Mouse (Mus musculus): ENCODE results near the gene Ascl5. TPM values are rescaled to one million over a fixed set of nuclear protein-coding genes. Genes with fewer than 3 reads are reported as not detected.

The Ascl5 gene
- total RNA-seq (2021) = not detected

DNA sequence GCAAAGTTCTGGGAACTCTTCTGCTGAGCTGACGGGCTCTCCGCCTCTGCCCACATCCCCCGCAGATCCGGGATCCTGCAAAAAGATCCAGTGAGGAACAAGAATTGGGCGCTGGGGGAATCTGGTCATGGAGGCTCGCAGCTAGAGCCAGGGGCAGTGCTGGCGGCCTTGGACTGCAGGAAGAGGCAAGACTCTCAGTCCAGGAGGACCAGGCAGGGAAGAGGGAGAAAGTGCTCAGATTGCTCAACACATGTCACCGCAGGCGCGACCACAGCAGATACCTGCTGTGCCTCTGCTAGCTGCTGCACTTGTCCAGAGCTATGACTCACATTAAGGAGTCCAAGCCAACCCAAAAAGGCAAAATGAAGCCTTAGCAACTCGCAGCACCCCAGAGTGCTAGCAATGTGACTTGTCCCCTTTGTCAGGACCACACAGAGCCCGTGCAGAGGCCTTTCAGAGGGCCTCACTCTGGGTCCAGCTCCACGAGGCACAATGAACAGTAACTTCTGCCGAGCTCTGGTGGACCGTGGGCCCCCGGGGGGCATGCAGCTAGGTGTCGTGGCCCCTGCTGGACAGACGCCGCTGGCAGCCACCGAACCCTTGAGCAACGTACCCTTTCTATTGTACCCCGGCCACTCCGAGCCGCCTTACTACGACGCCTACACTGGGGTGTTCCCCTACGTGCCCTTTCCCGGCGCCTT is at the start of gene Ascl5:
TSS of gene Ascl5 (plus strand) at position 493 of the 701 bp plus-strand sequence.
- peak in 1 of 2 experiments; percentile 4 for DNase-seq
- intact Hi-C loops (cut with DNase I) = loop anchor here (10.0 kb wide), 1 partner anchor 474 kb away; no protein-coding TSS in a partner anchor

DNA sequence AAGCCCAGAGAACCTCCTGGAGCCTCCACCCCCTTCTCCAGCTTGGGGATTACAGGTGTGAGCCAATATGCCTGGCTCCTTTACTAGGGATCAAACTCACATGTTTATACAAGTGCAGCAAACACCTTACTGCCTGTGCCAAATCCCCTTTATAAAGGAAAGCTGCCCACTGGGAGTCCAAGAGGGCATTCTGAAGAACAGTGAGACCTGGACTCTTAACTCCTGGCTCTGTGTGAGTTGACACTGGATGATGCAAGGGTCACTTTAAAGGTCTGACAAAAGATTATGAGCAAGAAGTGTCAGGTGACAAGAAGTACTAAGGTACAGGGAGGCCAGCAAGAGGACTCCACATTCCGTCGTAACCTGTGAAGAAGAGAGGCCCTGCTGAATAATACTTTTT is 49.2 kb upstream of the Ascl5 start:
- DNase-seq = no peak
- intact Hi-C loops (cut with DNase I) = no loop called here

DNA sequence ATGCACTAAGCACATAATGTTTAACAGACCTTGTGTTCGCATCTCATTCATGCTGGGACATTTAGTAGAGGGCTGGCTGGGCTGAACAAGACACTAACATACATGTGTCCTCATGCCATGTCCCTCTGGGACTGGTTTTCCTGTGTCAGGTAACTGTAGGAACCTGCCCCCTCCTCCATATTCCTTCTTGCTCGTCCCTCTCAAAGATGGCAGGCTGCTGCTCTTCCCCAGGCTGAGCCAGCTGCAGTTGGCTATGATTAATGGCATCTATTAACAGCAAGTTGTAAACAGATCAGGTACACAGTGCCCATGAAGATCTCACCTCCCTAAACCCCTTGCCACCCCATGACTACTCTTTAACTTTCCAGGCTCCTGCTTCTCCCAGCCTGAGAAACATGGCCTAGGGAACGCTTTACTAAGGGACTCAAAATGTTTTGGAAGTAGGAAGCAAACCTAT is 44.3 kb upstream of the Ascl5 start, which contains the start of gene Igfn1:
TSS of gene Igfn1 (minus strand) at position 51 of the 457 bp plus-strand sequence.
- intact Hi-C loops (cut with DNase I) = no loop called here
- DNase-seq = no peak

DNA sequence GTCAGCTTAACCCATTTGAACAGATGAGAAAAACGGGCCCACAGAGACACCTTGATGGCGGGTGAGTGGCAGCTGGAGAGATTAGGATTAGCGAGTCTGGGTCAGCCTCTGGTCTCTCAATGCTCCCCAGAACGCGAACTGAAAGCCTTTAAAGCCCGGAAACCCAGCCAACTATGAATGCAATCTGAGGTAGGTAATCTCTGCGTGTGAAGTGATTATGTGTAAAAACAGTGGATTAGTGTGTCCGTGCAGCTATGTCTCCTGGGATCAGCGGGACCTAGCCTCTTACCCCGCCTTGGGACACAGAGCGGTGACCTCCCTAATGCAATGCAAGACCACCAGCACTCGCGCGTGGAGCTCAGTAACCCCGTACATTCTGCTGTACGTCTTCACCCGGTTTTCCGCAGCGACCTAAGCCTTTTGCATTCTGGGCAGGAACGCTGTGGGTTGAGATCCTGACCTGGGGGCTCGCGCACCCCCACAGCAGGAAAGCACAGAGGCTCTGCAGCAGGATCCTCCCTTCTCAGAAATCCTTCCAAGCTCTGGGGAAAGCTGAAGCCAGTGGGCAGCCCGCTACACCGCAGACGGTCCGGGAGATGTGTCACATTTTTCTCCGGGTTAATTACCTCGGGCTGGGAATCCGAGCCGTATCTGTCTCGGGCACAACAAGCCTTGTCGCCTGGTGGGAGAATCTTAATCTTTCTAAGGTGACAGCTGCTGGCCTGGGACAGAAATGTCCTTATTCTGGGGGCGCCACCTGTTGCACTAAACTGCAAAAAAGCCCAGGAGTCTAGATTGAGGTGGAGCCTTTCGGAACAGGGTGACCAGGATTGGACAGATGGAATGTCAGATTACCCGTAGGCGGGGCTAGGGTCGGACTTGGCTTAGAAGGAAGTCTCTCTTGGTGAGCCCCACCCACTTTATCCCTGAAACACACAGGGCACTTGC is 43.1 kb upstream of the Ascl5 start, which contains the start of gene Tmem9:
TSS of gene Tmem9 (plus strand) at position 940 of the 948 bp plus-strand sequence.
- intact Hi-C loops (cut with DNase I) = no loop called here
- DNase-seq = peak; percentile 67 to 77

DNA sequence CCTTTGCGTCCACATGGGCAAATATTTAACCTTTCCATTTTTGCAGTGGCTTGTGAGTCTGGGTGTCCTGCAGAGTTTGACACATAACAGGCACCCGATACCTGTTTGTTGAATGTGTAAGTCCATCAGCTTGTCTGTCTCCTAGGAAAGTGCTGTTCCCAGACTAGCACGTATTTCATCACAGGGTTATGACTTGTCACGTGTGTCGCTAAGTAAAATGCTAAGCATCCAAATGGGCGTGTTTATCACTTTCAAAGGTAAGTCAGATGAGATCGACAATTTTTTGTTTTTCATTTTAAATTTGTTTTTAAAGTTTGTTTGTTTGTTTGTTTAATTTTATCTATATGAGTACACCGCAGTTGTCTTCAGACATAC is 42.5 kb upstream of the Ascl5 start:
- DNase-seq = no peak
- intact Hi-C loops (cut with DNase I) = no loop called here

DNA sequence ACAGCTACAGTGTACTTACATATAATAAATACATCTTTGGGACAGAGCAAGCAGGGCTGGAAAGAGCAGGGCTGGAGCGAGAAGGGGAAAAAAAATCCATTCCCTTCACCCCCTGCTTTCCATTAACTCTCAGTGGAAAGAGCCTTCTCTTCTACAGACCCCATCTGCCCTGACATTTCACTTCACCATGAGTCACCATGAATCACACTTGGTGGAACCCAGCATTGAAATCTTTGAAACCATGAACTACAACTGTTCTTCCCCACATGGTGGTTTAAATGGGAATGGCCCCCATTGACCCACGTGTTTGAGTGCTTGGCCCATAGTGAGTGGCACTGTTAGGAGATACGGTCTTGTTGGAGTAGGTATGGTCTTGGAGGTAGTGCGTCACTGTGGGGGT is 40.4 kb upstream of the Ascl5 start:
- intact Hi-C loops (cut with DNase I) = no loop called here
- no peak for DNase-seq

DNA sequence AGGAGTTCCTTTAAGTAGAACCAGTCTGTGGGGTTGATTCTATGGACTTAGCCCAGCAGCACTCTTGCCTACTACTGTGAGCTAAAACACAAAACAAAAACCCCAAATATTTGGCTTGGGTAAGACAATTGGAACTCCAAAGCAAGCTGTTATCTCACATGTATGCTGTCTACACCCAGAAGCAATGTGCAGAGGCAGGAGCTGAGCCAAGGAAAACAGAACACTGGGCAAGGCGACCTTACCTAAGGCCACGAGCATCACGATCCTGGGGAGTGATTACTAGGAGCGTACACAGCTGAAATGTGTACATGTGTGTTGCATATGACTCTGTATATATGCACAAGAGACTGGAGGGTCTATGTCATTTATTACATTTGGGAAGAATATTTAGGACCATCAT is 37.1 kb upstream of the Ascl5 start:
- no peak for DNase-seq
- intact Hi-C loops (cut with DNase I) = no loop called here

DNA sequence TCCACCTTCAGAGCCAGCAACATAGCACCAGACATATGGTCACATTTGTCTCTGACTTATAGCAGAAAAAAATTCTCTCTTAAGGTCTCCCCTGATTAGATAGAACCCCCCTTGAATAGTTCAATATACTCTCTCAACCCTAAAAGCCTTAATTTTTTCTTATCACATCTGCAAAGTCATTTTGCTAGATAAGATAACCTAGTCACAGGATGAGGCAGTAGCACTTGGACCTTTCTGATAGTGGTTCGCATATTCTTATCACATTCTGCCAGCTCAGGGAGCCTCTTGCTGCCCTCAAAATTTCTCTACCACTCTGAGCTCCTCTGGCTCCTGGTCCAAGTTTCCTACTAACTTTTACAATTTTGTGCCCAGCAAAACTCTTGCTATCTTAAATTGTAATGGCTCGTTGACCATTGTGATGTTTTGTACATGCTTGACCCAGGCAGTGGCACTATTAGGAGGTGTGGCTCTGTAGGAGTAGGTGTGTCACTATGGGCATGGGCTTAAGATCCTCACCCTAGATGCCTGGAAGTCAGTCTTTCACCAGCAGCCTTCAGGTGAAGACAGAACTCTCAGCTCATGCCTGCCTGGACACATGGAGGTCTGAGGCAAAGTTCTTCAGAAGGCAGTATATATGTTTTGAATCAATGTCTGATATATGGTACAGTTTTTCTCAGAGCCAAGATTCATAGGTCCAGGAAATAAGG is 35.7 kb upstream of the Ascl5 start:
- no peak for DNase-seq
- intact Hi-C loops (cut with DNase I) = no loop called here

DNA sequence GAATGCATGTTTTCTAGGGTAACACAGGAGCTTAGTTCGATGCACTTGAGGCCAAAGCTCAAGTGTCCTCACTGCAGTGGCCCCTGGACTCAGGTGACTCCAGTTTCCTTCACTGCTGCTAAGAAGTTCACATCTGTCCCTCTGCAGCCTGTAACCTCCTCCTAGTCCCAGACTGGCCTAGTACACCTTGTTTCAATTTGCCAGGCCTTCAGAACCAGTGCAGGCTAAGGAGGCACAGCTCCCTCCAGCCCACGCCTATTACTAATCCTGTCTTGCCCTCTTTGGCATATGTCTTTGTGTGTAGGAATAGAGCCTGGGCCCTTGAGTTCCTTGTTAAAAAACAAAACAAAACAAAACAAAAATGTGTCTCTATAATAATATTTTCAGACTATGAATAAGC is 33.3 kb upstream of the Ascl5 start:
- intact Hi-C loops (cut with DNase I) = no loop called here
- DNase-seq = no peak

DNA sequence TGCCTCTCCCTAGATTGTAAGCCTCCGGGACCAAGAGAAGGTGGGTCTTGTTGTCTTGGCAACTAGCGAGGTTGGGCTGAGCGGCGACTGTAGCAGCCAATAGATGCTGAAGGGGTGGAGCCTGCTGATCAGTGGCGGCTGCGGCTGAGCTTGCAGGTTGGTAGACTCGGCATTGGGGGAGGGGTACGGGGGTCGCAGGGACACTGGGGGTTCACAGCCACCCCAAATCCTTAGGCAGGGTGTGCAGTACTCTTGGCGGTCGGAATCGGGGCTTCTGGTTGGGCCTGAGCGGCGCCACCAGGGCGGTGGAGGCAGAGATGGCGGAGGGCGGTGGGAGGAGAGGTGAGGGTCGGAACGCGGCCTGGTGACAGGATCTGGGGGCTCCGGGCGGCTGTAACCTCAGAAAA is 32.7 kb upstream of the Ascl5 start:
- intact Hi-C loops (cut with DNase I) = no loop called here
- peak; percentile 90 for DNase-seq

DNA sequence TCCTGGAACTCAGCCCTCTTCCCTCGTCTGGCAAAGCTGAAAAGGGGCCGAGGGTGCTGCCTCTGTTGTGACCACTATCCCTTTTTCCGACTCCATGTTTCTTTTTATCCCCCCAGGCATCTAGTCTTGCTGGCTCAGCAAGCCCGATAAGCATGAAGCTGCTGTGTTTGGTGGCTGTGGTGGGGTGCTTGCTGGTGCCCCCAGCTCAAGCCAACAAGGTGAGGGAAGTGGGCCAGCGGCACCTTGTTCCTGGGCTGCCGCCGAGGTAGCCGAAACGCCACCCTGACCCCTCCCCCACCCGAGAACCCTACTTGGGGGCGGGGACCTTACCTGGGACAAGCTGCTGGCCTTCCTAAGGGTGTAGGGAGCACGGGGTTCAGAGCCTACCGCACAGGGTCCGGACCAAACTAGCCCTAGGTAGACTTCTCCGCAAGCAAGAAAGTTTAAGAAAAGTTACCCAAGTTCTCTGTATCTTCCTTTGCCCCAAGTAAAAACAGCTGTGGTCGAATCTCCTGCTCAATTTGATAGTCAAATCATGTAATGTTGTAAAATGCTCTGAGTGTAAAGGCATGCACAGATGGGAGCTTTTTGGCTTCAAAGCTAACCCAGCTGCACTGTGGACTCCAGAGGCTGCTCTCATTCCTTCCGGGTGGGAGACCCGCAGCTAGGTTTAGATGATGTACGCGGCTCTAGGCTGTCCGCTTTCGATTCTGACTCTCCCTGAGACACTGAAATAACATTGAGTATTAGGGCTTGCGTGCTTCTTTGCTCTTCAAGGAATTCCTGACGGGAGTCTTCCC is 32.0 kb upstream of the Ascl5 start:
- intact Hi-C loops (cut with DNase I) = no loop called here
- DNase-seq = peak; percentile 6 to 17

DNA sequence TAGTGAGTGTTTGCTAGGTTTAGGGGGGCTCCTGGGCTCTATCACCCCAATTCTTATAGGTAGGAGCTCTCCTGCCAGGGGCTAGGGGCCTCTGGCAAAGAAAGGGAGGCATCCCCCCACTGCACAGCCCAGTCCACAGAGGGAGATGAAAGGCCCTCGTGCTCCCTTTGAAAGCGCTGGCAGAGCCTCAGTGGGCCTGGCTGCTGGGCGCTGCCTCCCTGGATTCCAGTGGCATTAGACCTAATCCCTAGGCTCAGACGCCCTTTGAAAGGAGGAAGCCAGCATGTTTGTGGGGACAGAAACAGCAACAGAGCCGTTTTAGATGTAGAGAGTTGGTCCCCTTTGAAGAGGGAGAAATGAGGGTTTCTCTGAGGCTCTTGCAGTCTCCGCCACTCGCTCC is 20.4 kb upstream of the Ascl5 start:
- intact Hi-C loops (cut with DNase I) = no loop called here
- no peak for DNase-seq

DNA sequence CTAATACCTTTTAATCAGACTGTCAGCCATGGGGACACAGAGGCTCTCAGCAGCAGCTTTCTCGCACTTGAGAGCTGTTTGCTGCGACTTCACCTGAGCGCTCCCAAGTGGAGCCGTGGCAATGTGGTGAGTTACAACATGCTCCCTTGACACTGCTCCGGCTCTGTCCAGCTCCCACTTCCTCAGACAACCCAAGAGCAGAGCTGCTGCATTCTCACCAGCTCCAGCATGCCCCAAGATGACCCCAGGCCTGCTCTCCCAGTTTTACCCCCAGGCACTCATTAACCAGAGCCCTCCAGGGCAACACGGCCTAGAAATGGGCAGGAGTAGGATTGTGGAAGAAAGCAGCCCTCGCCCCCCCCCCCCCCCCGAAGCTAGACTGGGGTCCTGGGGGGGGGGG is 18.9 kb upstream of the Ascl5 start:
- intact Hi-C loops (cut with DNase I) = no loop called here
- no peak for DNase-seq

DNA sequence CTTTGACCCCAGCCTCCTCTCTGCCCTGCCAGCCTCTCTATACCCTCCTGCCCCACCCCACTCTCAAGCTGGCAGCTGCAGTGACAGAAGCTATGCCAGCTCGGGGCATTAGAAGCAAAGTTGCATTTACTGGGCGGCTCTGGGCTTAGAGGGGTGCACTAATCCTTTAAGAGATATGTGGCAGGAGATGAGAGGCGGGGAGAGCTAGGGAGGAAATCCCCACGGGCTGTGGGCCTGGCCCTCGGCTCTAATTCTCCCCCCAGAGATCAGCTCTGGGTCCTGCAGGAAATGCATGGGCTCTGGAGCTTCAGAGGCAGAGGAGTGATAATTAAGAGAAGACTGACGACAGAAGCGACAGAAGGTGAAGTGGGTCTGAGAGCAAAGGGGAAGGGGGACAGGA is 17.6 kb upstream of the Ascl5 start:
- DNase-seq = no peak
- intact Hi-C loops (cut with DNase I) = no loop called here

DNA sequence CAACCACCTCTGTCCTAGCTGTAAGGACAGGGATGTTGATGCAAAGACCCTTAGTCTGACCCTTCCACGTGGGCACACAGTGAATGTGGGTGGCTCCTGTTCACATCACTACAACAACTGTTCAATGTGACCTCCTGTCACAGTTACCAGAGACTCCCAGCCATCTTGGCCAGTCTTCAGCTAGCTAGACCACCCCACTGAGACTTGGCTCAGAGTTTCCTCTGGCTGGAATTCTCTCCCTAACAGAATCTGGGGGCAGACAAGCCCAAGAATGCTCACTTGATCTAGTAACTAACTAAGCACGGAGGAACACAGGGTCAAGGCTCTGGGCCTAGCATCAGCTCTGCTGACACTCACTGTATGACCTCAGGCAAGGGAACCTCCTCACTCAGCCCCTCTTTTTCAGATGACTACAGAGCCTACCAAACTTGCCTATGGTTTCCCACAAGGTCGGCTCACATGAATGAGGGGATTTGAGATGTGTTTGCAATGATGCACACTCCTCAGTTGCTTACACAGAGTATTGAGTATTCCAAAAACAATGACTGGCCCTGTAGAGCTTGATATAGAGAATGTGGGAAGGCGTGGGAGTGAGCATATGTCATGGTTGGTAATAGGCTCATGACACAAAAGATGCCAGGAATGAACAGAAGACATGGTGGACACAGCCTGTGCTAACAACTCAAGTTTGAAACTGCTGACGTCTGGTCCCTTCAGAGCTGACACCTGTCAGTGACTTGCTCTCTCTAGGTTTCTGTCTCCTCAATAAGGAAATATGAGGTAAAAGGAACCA is 11.7 kb upstream of the Ascl5 start:
- DNase-seq = no peak
- intact Hi-C loops (cut with DNase I) = no loop called here

DNA sequence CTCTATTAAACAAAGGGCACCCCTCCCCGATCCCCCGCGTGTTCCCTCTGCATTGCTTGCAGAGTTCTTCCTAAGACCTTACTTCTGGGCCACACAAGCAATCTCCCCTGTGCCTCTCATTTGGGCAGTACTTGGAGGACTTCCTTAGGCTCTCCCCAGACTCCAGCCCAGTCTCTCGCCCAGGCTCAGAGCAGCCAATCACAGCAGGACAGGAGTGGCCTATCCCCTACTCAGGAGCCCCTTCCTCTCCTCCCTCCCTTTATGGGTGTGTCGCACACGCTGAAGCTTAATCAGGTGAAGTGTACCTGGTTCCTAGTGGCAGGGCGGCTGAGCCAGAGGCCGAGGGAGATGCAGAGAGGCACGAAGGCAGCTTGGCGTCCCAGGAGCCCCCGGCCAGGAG is 10.2 kb upstream of the Ascl5 start:
- DNase-seq = no peak
- intact Hi-C loops (cut with DNase I) = no loop called here

DNA sequence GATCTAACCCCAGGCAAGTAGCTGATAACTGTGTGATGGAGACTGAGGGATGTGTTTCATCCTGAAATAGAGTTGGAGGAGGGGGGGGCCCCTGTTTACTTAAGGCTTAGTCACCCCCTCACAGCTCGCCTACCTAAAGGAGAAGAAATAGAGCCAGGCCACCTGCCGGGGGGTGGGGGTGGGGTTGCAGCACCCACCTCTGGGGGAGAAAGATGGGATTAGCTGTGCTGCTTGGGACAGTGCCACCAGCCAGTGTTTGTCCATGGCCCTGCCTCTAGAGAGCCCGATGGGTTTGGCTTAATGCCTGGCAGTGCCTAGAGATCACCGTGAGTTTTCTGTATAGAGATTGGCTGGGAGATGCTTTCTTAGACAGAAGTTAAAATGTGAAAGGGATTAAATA is 9.7 kb upstream of the Ascl5 start:
- DNase-seq = no peak
- intact Hi-C loops (cut with DNase I) = no loop called here

DNA sequence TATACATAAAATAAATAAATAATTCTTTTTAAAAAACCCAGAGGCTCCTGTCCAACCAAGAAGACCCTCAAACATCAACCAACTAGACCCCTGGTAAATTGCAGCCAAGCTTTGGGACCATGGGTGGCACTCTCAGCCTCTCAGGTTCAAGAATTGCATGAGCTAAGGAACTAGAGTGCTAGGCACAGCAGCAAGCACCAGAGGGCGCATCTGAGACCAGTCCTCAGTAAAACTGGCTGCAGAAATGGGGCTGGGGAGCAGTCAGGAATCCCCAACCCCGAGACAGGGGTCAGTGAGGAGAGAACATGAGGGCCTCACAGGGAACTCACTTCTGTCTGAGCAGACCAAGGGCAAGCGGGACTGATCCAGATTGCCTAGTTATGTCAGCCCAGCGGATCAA is 4.8 kb upstream of the Ascl5 start:
- intact Hi-C loops (cut with DNase I) = no loop called here
- peak; percentile 22 to 47 for DNase-seq

DNA sequence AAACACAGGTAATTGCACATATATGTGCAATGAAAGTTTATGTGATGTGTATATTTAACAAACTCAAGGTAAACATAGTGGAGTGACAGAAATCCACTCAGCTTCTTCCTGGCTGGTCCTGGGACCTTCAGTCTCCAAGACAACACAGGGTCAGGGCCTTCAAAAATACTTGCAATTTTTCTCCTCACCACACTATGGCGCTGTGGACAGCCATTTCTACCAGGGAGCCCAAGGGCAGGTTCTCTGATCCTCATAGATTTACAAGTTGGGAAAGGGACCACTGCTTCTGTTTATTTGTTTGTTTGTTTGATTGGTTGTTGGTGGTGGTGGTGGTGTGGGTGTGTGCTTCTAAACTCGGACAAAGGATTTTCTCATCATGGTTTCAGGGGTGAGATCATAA is 3.2 kb upstream of the Ascl5 start:
- no peak for DNase-seq
- intact Hi-C loops (cut with DNase I) = no loop called here

All from heart, postnatal 36 days (tissue).